Mouse (Mus musculus) CD8-positive naive resting alpha-beta T cell, adult 2 months (primary cell): ENCODE results near the gene Ranbp17.
"Not testable (repeated sequence)": the region's sequence is repeated elsewhere in the genome, so short reads cannot be mapped to it uniquely, and the experiment has no call there.

Experiments used
- DNase-seq, 2 experiments: peaks; one replicate each; pipeline ENCODE4 v3.0.0; 2022; ENCODE audit warnings: low read depth in 2 of 2, low spot score in 2 of 2

Gene Ranbp17

DNA sequence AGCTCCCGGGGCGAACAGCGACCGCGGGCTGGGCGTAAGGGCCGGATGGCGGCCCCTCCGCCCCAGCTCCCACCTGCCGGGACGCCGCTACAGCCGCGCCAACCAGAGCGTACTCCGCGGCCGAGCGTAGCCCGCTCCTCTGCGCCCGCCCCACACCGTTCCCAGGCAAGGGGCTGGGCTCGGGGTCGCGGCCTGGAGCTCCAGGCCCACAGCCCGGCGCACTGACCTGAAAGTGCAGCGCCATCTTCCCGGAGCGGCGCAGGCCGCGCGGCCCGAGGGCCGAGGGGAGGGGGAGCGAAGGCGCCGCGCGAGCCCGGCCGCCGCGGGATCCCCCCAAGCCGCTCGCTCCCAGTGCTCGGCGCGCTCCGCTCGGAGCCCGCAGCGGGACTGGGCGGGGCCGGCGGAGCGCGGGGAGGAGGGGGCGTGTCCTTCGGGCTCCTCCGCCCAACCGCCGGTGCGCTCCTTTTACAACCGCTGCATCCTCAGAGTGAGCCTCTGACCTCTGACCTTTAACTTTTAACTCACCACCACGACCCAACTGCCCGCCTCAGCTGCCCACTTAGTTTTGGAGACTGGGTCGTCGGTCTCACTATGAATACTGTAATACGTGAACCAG, at the start of gene Ranbp17:
Gene Ranbp17, minus strand, starts transcription at position 371 of the 616 bp plus-strand sequence.
- no peak for DNase-seq

DNA sequence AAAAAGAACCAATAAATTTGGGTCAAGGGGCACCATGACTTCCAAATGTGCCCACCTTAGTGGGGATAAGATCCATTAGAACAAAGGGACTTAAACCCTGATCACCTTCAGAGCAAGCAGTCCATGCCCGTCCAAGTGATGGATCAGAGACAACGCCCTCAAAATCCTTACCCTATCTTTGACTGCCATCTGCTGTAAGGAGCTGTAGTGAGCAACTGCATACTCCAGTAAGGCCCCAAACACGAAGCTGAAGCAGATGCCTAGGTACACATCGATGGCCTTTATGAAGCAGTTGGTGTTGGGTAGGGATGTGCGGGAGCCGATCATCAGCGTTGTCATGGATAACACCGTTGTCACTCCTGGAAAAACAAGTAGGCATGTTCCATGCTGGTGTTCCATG, 40.6 kb upstream of the Ranbp17 start:
- DNase-seq, result no peak

DNA sequence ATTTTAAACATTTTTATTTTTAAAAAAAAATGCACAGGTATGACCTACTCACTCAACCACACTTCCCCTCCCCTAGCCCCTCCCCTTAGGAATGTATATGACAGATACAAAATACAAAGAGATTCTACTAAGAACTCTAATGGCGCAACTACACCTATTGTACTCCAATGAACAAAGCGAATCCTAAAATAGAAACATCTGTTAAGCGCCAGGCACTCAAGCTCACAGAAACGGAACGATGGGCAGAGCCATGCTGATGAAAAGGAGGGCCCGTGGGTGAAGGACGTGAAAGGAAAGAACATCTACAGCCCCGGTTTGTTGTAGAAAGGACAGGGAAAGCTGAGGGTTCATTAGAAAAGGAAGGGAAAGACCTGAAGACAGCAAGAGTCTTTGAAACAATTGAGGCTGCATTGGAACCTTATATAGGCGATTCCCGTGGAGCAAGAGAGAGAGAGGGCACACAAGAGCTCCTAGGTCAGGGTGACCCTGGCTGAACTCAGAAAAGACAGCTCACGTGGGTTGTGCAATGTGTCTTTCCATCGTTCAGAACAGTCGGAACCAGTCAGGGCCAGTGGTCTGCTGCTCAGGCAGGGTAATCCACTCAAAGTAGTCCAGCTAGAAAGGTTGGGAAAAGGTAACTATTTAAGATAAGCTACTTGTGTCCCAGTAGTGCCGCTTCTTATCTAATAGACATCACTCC, 37.5 kb upstream of the Ranbp17 start:
- DNase-seq, result no peak

DNA sequence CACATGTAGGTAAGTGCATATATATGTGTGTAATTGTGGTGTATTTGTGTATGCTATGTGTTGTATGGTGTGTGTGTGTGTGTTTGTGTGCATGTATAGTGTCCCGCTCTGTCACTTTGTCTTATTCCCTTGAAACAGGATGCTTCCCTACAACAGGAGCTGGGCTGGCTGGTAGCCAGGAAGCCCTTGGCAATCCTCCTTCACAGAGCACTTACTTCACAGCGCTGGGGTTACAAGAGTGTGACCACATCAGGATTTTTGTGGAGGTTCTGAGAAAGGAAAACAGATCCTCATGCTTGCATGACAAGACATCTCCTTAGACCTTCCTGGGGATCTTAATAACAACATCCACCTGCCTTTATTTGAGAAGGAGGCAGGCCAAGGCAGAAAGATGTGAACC, 33.8 kb upstream of the Ranbp17 start:
- no peak for DNase-seq

DNA sequence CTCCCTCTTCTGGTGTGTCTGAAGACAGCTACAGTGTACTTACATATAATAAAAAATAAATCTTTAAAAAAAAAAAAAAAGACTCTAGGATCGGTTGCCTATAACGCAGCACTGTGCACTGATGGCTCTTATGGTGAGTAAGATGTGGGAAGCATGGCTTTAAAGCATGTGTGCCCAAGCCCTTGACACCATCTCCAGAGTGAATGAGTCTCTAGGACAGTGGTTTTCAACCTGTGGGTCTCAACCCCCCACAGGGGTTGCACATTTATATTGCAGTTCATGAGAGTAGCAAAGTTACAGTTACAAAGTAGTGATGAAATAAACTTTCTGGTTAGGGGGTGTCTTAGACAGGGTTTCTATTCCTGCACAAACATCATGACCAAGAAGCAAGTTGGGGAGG, 31.4 kb upstream of the Ranbp17 start:
- no peak for DNase-seq

DNA sequence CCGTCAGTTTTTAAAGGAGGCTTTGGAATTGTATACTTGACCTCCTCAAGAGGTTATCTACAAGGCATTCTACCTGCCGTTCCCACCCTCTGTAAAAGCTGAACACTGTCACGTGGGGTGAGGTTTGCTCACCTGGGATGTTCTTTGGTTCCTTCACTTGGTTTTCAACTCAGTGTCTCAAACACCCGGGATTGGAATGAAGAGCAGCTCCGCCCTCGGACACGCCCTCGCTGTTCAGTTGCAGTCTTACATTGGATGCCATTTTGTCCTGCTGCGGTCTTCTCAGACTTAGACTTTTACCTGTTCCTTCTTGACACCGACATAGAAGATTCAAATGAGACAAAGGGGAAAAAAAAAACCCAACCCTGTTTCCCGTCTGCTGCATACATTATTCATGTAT, 30.6 kb upstream of the Ranbp17 start:
- DNase-seq, result no peak

DNA sequence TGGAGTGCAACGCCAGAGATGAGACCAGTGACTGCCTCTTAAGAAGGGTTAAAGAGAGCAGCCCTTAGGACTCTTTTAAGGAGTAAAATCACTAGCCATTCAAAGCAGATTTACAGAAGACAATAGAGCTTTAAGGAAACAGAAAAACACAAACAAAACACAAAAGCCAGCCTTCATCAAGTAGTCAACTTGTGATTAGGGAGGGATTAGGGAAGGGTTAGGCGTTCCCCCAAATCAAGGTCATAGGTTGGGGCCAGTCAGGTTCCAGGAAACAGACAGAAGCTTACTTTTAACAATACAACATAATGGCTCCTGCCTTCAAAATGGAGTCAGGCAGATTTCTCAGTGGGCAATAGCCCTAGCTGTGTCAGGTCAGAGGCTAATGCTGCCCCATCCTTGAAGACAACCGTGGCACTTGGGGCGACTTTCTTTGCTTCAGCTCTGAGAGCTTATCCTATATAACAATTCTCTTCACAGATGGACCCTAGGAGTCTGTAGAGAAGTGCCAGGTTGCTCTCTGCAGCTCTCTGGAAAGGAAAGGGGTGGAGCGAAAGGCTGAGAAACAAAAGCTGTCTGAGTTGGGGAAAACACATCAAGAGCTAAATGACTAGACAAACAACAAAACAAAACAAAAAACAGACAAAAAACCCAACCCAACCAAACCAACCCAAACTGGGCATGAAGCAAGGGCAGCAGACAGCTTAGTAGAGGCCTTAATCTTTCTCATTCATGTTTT, 24.0 kb upstream of the Ranbp17 start:
- no peak for DNase-seq

DNA sequence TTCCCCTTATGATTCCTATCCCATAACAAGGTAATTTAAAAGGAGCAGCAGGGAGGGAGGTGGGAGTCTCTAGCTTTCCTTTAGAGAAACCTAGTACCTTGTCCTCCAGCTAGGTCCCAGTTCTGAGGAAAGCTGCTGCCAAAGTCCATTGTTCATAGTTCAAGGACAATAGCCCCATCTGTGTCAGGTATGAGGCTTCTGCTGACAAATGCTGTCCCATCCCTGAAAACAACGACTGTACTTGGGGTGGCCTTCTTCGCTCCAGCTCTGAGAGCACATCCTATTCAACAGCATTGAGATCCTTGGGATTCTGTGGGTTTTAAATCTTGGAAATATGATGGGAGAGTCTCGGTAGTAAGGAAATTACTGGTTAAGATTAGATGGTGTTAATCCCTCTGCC, 23.1 kb upstream of the Ranbp17 start:
- DNase-seq, result no peak

DNA sequence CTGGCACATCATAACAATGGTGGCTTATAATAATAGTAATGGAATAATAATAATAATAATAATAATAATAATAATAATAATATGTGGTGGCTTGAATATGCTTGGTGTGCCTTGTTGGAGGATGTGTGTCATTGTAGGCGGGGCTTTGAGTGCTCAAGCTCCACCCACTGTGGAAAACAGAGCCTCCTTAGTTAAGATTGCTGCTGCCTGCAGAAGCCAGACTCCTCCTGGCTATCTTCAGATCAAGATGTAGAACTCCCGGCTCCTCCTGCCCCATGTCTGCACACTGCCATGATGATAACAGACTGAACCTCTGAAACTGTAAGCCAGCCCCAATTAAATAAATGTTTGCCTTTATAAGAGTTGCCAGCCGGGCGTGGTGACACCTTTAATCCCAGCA, 21.0 kb upstream of the Ranbp17 start:
- no peak for DNase-seq

DNA sequence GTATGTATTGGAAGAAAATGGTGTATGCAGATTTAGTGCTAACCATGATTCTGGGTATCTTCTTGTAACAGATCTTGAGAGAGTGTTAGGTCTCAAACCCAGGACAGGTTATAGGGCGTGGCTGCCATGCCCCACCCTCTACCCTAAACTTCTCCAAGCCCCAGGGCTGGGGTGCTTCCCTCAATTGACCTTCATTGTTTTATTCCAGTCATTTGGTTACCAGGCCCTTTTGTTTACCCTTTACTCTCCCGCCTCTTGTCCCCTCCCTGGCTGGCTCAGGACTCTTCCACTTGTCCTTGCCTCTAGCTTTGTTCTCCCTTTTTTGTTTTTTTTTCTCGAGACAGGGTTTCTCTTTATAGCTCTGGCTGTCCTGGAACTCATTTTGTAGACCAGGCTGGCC, 20.0 kb upstream of the Ranbp17 start:
- no peak for DNase-seq

DNA sequence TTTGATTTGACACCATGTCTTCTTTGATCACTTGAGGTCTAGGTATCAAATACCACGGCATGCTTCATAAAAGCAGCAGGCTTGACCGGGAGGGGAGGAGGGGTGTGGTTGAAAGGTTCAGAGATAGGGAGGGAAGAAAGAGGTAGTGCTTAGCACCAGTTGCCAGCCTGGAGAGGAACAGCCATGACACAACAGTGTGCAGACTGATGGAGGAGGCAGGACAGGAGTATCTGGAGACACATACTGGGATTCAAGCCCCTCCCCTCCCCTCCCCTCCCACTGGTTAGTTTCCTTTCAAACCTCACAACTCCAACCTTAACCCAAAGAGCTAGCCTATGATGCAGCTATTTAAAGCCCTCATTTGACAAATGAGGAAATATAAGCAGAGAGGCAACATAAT, 16.0 kb upstream of the Ranbp17 start:
- no peak for DNase-seq

DNA sequence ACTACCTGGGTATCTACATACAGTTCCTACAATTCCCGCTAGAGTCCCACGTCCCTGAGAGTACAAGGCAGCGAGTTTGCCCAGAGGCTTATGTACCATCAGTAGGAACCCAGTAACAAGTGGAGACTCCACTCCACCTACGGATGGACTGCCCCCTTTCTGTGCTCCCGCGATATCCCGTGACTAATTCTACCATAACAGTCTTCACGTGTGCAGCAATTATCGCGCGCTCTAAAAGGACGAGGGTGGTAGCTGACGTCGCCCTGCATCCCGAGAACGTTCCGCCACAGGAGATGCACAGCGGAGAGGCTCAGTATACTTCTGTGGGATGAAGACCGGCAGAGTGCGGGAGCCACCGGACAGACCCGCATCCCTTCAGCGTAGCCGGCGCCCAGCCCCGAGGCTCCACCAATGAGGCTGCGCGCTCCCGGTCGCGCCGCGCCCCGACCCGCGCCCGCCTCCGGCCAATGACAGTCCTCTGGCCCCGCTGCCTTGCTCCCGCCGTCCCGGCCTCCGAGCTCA, 631 bp downstream of the Ranbp17 start:
- DNase-seq, result no peak

DNA sequence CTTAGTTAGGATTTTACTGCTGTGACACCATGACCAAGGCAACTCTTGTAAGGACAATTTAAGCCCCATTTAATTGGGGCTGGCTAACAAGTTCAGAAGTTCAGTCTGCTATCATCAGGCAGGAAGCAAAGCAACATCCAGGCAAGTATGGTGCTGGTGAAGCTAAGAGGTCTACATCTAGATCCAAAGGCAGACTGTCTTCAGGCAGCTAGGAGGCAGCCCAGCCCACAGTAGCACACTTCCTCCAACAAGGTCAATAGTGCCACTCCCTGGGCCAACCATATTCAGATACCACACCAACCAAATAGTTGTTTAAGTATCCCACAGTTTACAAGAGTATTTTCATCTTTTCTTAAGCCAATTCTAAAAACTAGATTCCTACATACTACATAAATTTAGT, 4.1 kb downstream of the Ranbp17 start:
- DNase-seq, result no peak

DNA sequence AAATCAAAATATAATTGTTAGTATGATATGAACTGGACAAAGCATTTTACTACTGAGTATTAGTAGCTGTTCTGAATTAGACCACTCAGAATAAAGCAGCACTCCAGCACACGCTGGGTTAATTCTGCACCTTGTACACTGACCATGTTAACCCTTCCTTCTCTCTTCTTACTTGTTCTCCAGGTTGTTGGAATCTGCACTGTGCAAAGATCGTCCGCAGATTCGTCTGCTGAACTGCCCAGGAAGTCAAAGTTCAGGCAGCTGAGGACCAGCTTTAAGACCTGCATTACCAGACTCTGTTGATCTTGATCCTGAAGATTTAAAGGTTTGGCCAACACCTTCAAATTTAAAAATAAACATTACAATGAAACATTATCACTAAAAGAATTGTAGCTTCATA, 27.8 kb downstream of the Ranbp17 start:
- DNase-seq, result no peak

DNA sequence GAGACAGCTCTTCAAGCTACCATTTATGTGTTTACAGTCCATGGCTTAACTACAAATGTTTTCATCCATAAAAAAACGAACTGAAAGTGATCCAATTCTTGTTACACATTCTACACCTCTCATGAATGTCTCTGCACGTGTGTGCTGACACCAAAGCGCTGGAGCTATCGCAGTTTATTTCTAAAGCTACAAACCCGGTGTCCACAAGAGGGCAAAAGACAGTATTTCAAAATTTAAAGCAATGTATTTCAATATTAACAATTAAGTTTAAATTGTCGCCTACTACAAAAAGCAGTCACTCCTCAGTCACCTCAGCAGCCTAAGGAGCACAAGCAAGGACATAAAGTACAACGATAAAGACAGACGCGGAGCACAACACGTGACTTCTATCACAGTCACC, 33.1 kb downstream of the Ranbp17 start:
- DNase-seq, result no peak

DNA sequence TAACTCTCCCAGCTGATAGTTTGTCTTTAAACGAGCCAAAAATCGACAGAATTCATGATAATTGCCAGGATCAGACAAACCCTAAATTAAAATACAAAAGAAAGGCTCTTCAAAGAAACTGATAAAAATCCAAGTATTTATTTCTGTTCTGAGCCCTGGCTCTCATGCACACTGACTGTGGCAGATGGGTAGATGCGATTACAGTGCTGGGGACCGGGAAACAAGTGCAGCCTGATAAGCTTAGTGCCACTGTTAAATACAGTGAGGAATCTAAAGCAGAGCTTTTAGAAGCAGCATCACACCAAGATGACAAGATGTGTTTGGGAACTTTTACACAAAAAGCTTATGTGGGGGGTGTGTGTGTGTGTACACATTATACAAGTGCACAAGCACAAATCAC, 34.3 kb downstream of the Ranbp17 start:
- DNase-seq, result no peak

DNA sequence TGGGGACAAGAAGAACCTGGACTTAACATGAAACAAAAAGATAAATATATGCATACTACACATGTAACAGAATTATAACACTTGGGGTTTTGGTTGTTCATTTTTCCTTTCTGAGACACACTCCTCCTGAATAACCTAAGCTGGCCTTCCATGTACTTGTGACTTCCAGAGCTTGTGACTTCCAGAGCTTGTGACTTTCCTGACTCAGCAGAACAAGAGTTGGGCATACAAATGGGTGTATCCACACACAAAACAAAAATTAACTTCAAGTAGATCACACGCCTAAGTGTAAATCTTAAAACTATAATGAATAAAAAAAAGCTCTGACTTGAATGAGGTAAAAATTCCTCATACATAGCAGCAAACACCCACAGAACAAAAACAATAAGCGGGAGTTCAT, 36.9 kb downstream of the Ranbp17 start:
- no peak for DNase-seq

DNA sequence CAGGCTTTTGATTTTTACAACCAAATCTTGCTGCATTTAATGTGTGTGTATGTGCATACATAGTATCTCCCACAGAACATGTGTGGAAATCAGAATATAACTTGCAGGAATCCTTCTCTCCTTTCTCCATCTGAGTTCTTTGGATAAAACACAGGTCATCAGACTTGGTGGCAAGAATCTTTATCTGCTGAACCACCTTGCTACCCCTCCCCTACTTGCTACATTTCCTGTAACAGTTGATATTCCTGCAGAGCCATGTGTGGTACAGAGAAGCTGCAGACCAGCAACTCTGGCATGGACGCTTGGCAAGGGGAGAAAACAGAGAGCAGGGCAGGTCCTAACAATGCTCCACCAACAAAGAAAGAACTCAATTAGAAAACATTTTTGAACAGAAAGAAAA, 52.4 kb downstream of the Ranbp17 start:
- no peak for DNase-seq

DNA sequence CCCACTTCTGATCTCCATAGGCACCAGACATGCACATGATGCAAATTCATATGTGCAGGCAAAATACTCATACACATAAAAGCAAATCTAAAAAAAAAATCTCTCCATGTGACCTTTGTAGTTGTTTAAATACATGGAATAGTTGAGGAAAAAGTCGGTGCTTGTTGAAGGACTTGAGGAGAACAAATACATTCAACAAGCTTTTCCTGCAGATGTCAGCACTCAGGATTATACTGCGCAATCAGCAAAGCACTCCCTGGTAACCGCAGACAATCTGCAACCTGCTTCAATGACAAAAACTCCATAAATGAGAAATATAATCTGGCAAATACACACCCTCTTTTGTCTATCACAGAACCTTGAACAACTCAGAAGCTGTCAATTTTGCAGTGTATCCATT, 59.5 kb downstream of the Ranbp17 start:
- DNase-seq, result no peak

DNA sequence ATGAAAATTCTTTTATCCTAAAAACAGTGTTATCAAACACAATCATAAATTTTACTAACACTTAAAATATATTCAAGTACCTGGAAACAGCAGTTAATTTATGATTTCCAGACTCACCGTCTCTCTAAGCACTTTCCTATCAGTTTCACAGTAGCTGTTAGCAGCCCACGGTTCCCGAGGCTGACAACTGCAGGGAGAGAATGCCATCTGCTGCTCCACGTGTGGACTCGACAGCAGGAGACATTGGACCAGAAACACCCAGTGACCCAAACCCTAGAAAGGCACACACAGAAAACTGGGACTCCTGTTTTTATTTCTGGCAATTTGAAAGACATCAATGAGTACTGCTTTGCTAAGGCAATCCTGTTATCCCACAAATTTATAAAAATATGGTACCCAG, 79.7 kb downstream of the Ranbp17 start:
- no peak for DNase-seq

DNA sequence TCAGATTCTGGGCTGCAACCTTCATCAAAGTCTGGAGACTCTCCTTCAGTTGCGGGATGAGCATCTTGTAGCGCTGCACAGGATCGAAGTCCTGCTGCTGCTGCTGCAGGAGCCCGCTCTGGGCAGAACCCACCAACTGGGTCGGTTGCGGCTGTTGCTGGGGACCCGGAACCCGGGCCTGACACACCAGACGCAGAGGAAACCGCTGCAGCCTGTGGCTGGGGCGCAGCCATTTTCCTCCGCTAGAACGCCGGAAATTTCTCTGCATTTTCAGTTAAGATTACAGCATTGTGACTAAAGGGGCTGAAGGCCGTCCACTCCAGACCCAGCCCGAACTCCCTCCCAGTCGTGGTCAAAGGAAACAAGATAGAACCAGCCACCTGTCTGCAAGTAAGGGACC, 85.3 kb downstream of the Ranbp17 start:
- DNase-seq, result not testable (repeated sequence)

DNA sequence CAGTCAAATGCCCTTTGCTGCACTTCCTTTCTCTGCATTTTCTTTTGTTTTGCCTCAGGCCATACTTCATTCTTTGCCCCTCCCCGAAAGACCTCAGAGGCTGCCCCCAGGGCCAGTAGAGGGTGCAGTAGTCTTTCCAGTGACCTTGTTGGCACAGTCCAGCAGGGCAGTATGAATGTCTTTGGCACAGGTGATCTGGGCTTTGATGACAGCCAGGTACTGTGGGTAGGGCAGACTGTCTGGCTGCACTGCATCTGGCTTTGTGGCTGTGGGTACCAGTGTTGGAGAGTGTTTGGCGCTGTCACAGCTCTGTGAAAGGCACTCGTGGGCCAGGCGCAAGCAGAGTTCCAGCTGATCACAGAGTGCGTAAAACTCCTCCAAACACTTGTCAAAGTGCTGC, 85.8 kb downstream of the Ranbp17 start:
- not testable (repeated sequence) for DNase-seq
